Mouse (Mus musculus): Measurements from ENCODE around the gene Ms4a15. TPM values are rescaled to one million over a fixed set of nuclear protein-coding genes. Genes with fewer than 3 reads are reported as not detected.

Ms4a15 gene
- polyA plus RNA-seq, 1 experiment from 2014 or later: 0.87 TPM

- WGBS: 23% methylated on average over 5 of the region's 5 CpGs
- H3K4me2 ChIP-seq (ENCODE audit: low read length): no peak overlapping the region
- no peak overlapping the region for H3K4me3 ChIP-seq (replicated peaks; ENCODE audit: low read length)
- no peak overlapping the region for H3K27ac ChIP-seq (ENCODE audit: low read length)
- H3K9me3 ChIP-seq (ENCODE audit: control insufficient read depth, low read length): no peaks in the 10 kb centered on the region
- H3K36me3 ChIP-seq (ENCODE audit: control insufficient read depth, insufficient read depth): no peaks in the 10 kb centered on the region
- H3K9ac ChIP-seq (replicated peaks; ENCODE audit: low read depth, low read length): no peak overlapping the region
- H3K27me3 ChIP-seq (replicated peaks; ENCODE audit: control insufficient read depth, insufficient read depth, low read length): no peaks in the 10 kb centered on the region
- no peak for ATAC-seq
- H3K4me1 ChIP-seq (replicated peaks; ENCODE audit: control insufficient read depth, insufficient read depth, low read length): peaks cover under 1% of the 10 kb centered on the region; the same call in 1 of the 2 replicates
Measured at GRCm38 (mm10) chr19:10935029-10935428, 58.0 kb downstream of the Ms4a15 start.

GRCm38 (mm10) chr19:10930641-10931040 is 62.4 kb downstream of the Ms4a15 start:
- H3K4me2 ChIP-seq (ENCODE audit: low read length): no peak overlapping the region
- H3K9me3 ChIP-seq (ENCODE audit: control insufficient read depth, low read length): no peaks in the 10 kb centered on the region
- no peaks in the 10 kb centered on the region for H3K27me3 ChIP-seq (replicated peaks; ENCODE audit: control insufficient read depth, insufficient read depth, low read length)
- H3K9ac ChIP-seq (replicated peaks; ENCODE audit: low read depth, low read length): no peak overlapping the region
- no peak for ATAC-seq
- H3K4me3 ChIP-seq (replicated peaks; ENCODE audit: low read length): no peak overlapping the region
- no peaks in the 10 kb centered on the region for H3K36me3 ChIP-seq (ENCODE audit: control insufficient read depth, insufficient read depth)
- H3K27ac ChIP-seq (ENCODE audit: low read length): no peak overlapping the region
- H3K4me1 ChIP-seq (replicated peaks; ENCODE audit: control insufficient read depth, insufficient read depth, low read length): no peaks in the 10 kb centered on the region
- 88% methylated on average over 2 of the region's 2 CpGs for WGBS

Other genes starting within 250 kb of the Ms4a15 start
- gene Cd6, start 163.2 kb downstream of the Ms4a15 start, polyA plus RNA-seq (2015; fragmentation: Nextera tagmentation; extraction: Ambion mirVana): not detected in 2 replicates
- gene Slc15a3, start 153.5 kb downstream of the Ms4a15 start, polyA plus RNA-seq (2015; fragmentation: Nextera tagmentation; extraction: Ambion mirVana): 0.25 and 0.57 TPM in 2 replicates
- 176 and 195 TPM in 2 replicates for gene Tmem132a, start 123.3 kb downstream of the Ms4a15 start, polyA plus RNA-seq (2015; fragmentation: Nextera tagmentation; extraction: Ambion mirVana)
- 43.7 and 46.1 TPM in 2 replicates for gene Tmem109, start 111.2 kb downstream of the Ms4a15 start, polyA plus RNA-seq (2015; fragmentation: Nextera tagmentation; extraction: Ambion mirVana)
- 42.8 and 43.3 TPM in 2 replicates for gene Prpf19, start 98.0 kb downstream of the Ms4a15 start, polyA plus RNA-seq (2015; fragmentation: Nextera tagmentation; extraction: Ambion mirVana)
- 0.16 and 0.56 TPM in 2 replicates for gene Zp1, start 72.6 kb downstream of the Ms4a15 start, polyA plus RNA-seq (2015; fragmentation: Nextera tagmentation; extraction: Ambion mirVana)
- 0.12 and 0.13 TPM in 2 replicates for gene Ptgdr2, start 56.1 kb downstream of the Ms4a15 start, polyA plus RNA-seq (2015; fragmentation: Nextera tagmentation; extraction: Ambion mirVana)
- gene Ccdc86, start 44.0 kb downstream of the Ms4a15 start, polyA plus RNA-seq (2015; fragmentation: Nextera tagmentation; extraction: Ambion mirVana): 18.8 TPM in 2 replicates
- gene Ms4a10, start 18.6 kb downstream of the Ms4a15 start, polyA plus RNA-seq (2015; fragmentation: Nextera tagmentation; extraction: Ambion mirVana): not detected in 2 replicates
- gene Ms4a18, start 24.8 kb upstream of the Ms4a15 start, polyA plus RNA-seq (2015; fragmentation: Nextera tagmentation; extraction: Ambion mirVana): not detected in 2 replicates
- gene Ms4a8a, start 87.9 kb upstream of the Ms4a15 start, polyA plus RNA-seq (2015; fragmentation: Nextera tagmentation; extraction: Ambion mirVana): not detected in 2 replicates
- not detected in 2 replicates for gene 1700017D01Rik, start 137.6 kb upstream of the Ms4a15 start, polyA plus RNA-seq (2015; fragmentation: Nextera tagmentation; extraction: Ambion mirVana)
- not detected in 2 replicates for gene 1700025F22Rik, start 172.1 kb upstream of the Ms4a15 start, polyA plus RNA-seq (2015; fragmentation: Nextera tagmentation; extraction: Ambion mirVana)
- not detected in 2 replicates for gene Ms4a13, start 203.5 kb upstream of the Ms4a15 start, polyA plus RNA-seq (2015; fragmentation: Nextera tagmentation; extraction: Ambion mirVana)
- not detected in 2 replicates for gene Ms4a12, start 239.2 kb upstream of the Ms4a15 start, polyA plus RNA-seq (2015; fragmentation: Nextera tagmentation; extraction: Ambion mirVana)